Mouse (Mus musculus): ENCODE data around the gene Pmis2.

The Pmis2 gene

GRCm38 (mm10) chr7:30671480-30671879, at the start of gene Pmis2:
Gene Pmis2 (minus strand): TSS chr7:30671605.
- DNase-seq: no peak

- no peak for DNase-seq
Observed at GRCm38 (mm10) chr7:30719669-30720068, 48.3 kb upstream of the Pmis2 start.

- no peak for DNase-seq
Observed at GRCm38 (mm10) chr7:30717716-30718046, 46.3 kb upstream of the Pmis2 start.

DNA sequence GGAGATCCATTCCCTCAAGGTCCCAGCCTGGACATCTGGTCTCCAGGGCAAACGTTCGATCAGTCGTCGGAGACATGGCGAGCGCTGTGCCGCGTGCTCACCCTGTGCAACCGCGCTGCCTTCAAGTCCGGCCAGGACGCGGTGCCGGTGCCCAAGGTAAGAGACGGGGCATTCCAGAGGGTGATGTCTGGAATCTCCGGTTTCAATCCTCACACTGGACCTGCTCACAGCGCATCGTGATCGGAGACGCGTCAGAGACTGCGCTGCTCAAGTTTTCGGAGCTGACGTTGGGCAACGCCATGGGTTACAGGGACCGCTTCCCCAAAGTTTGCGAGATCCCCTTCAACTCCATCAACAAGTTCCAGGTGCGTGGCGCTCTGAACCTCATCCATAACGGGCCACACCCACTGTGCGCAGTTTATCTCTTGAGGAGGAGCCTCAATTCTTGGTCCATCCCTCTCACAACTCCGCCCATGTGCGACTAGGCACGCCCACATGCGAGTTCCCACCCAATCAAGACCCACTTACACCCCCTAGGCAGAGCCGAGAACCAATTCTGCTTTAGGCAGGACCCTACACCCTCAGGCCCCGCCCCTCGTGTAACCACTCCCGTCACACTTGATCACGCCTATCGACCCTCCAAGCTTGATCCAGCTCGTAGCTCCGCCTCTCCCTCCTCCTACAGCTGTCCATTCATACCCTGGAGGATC, 45.8 kb upstream of the Pmis2 start:
- peak; percentile 97 for DNase-seq

DNA sequence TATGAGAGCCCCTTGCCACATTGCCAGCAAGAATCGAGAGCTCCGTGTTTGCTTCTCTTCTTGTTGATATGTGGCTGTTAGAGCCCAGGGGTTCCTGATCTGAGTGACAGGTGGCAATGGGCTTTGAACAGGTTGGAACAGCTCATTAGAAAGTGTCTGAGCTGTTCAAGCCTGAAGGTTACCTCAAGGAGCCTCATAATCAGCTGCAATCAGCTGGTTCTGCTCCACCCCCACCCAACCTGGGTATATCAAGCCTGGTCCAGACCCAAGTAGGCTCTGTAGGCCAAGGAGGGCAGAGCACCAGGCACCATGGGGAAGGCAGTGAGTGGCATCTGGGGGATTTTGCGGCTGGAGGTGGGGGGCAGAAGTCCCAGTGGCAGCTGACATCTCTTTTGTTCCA, 40.5 kb upstream of the Pmis2 start, which contains the start of gene Atp4a:
Gene Atp4a, plus strand, starts transcription at position 268 of the 400 bp plus-strand sequence.
- DNase-seq: no peak

- no peak for DNase-seq
Observed at GRCm38 (mm10) chr7:30707441-30707840, 36.0 kb upstream of the Pmis2 start.

DNA sequence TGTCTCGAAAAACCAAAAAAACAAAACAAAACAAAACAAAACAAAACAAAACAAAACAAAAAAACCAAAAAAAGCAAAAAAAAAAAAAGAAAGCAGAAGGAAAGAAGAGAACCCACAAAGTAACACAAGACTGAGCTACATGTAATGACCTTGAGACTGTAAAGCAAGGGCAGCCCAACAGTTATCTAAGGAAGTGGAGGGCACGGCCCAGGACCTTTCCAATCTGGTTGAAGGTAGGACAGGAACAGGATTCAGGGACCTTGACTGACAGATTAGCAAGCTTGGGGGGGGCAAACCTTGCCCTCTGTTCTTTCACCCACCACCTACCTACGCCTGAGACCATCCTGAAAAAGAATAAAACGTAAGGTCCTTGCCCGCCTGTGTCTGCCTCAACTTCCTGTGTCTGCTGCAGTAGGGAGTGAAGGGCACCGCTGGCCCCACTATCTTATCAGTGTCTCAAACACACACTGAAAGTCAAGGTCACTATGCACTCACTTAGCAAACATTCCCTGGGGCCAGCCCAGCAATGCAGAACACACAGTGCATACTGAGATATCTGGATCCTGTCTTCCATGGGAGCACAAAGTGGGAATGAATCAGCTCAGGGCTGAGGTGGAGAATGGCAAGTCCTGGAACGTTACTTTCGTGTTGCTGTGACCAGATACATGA, 34.9 kb upstream of the Pmis2 start:
- DNase-seq: peak; percentile 93

DNA sequence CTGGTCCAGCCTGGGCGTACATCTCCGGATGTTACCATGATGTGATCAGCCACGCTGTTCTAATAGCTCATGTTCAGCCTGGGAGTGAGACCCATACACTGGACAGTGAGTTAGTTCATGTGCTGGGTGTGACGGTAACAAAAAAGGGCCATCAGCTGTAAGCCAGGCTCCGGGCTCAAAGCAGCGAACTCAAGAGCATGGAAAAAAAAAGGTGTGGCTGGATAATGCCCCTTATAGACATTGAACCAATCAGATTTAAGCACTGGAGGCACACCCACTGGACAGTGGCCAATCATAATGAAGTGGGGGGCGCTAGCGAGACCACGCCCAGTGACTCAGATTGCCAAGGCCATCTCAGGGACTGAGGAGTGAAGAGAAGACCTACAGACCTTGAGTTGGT, 27.2 kb upstream of the Pmis2 start, which contains the start of gene 2200002J24Rik:
Gene 2200002J24Rik, plus strand, starts transcription at position 338 of the 400 bp plus-strand sequence.
- no peak for DNase-seq

- DNase-seq: no peak
Observed at GRCm38 (mm10) chr7:30698101-30698500, 26.7 kb upstream of the Pmis2 start.

DNA sequence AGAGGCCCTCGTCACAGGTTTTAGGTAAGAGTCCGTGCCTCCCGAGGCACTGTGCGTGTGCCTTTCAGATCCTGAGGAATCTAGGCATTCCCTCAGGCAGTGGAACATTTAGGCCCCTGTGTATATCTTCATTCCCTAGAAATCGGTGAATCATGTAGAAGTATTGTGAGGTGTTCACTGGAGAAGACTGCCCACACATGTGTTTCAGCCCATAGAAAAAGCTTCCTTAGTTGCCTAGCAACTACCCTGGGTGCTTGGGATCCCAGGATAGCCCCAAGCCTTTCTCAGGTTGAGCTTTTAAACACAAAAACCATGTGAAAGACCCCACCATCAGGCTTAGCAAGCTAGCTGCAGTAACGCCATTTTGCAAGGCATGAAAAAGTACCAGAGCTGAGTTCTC, 16.9 kb upstream of the Pmis2 start:
- DNase-seq: no peak

- no peak for DNase-seq
Observed at GRCm38 (mm10) chr7:30683425-30683824, 12.0 kb upstream of the Pmis2 start.

- DNase-seq: peak; percentile 94
Observed at GRCm38 (mm10) chr7:30681897-30682296, 10.5 kb upstream of the Pmis2 start.

DNA sequence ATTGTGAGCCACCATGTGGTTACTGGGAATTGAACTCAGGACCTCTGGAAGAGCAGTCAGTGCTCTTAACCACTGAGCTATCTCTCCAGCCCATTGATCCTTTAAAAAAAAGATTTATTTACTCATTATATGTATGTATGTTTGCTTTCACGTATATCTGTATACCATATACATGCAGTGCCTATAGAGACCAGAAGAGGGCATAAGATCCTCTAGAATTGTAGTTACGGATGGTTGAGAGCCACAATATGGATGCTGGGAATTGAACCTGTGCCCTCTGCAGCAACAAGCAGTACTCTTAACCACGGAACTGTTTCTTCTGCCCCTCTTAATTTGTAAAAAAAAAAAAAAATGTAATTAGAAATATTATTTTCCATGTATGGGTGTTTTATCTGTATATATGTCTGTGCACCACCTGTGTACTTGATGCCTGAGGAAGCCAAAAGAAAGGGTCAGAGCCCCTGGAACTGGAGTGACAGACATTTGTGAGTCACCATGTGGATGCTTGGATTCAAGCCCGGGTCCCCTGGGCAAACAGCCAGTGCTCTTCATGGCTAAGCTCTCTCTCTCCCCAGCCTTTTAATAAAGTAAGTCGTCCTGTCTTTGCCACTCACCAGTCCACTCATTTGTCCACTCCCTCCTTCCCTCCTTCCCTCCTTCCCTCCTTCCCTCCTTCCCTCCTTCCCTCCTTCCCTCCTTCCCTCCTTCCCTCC, 7.0 kb upstream of the Pmis2 start:
- DNase-seq: peak; percentile 93

DNA sequence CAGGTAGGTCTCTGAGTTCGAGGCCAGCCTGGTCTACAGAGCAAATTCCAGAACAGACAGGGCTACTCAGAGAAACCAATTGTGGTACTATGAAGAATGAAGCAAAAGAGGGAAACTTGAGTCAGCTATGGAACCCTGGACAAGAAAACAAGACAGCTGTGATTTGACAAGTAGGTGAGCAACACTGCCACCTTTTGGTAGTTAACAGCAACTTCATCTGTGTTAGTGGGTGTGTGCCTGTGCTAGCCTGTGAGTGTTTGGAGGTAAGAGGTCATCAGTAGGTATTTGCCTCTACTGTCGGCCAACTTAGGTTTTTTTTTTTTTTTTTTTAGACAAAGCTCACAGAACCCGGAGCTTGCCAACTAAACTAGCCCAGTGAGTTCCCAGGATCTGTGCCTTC, 2.2 kb downstream of the Pmis2 start:
- no peak for DNase-seq

DNA sequence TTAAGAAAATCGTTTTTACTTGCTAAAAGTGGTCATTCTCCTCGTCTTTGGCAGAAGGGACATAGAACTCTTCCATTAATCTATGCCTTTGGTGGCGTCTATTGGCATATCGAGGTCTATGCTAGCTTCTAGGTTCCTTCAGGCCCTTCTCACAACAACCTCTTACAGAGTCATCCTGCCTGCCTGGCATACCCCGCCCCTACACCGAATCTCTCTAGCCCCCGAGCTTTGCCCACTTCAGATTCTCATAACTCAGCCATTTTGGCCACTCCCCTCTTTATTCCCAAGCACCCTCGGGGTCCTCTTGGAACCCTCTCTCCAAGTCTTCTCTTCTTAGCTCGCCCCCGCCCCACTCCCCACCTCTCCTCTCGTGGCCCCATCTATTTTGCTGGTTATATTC, 6.1 kb downstream of the Pmis2 start:
- no peak for DNase-seq

- peak; percentile 98 for DNase-seq
Observed at GRCm38 (mm10) chr7:30664529-30665200, 6.7 kb downstream of the Pmis2 start, which contains the start of gene Haus5. Gene Haus5 (minus strand): TSS chr7:30664994.

- peak; percentile 100 for DNase-seq
Observed at GRCm38 (mm10) chr7:30649591-30650540, 21.5 kb downstream of the Pmis2 start, which contains the start of gene Rbm42. Gene Rbm42 (minus strand): TSS chr7:30650317.

- DNase-seq: no peak
Observed at GRCm38 (mm10) chr7:30639083-30639482, 32.3 kb downstream of the Pmis2 start.

DNA sequence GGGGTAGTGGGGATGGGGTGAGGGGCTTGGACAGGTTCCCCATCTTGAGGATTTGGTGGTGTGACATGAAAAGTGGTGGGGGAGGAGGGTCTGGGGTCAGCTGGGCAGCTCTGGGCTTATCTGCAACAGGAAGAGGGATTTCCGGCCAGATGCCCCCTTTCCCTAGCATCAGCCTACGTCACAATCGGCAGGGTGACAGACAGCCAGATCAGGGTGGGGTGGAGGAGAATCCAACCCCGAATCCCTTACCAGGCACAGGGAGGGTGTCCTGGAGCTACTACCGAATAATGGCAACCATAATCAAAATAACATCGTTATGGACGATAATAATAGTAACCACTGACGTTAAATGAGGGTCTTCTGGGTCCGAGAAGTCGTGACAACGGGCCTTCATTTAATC, 35.0 kb downstream of the Pmis2 start:
- DNase-seq: no peak

DNA sequence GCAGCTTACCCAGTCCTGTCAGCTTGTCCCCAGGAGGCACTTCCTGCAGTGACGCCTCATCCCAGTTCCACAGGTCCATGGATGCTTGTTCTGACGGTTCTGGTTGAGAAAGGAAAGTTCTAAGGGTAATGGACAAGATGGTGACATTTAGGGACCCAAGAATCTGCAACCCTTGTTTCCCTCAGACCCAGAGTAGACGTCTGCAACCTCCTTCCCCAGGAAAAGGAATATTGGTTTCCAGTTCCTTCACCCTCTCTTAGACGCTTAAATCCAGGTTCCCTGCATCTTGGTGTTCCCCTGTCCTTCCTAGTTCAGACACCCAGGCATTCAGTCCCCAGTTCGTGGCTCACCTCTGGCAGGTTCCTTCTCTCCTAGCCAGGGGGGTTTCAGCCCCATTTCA, 35.7 kb downstream of the Pmis2 start, which contains the start of gene Etv2:
Gene Etv2, minus strand, starts transcription at position 101 of the 400 bp plus-strand sequence.
- no peak for DNase-seq

DNA sequence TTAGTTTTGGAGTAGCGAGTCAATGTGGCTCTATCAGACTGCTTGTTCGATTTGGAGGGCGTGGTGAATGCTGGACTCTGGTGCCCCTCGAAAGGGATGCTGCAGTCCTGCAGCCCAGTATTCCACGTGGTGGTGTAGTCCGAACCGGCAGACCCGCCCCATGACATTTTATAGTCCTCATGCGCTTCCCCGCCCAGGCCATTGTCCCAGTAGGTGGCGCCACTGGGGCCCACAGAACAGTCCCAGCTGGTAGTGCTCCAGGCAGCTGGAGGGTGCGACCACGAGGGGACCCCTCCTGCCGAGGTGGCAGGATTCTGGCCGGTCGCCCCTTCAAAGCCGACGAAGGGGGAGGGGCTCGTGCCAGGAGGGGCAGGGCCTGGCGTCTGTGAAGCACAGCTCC, 36.8 kb downstream of the Pmis2 start:
- no peak for DNase-seq
